Mouse (Mus musculus): ENCODE measurements around the gene Tab3. TPM values are rescaled to one million over a fixed set of nuclear protein-coding genes. Genes with fewer than 3 reads are reported as not detected.

Gene Tab3
- total RNA-seq (2022), result 1 to 10 TPM; 5.5 to 7.8 (median 6.2) TPM

GRCm38 (mm10) chrX:85573532-85574181, at the start of gene Tab3:
Gene Tab3 (plus strand): TSS chrX:85574022.
- DNase-seq (ENCODE audit: low spot score in 2 of 2), result peak; percentile 94 to 95

- no peak for DNase-seq (ENCODE audit: low spot score in 2 of 2)
Observed at GRCm38 (mm10) chrX:85525545-85525944, 48.3 kb upstream of the Tab3 start.

- DNase-seq (ENCODE audit: low spot score in 2 of 2), result no peak
Observed at GRCm38 (mm10) chrX:85526263-85527019, 47.4 kb upstream of the Tab3 start.

- DNase-seq (ENCODE audit: low spot score in 2 of 2), result no peak
Observed at GRCm38 (mm10) chrX:85558931-85559330, 14.9 kb upstream of the Tab3 start.

- DNase-seq (ENCODE audit: low spot score in 2 of 2), result no peak
Observed at GRCm38 (mm10) chrX:85566256-85566655, 7.6 kb upstream of the Tab3 start.

GRCm38 (mm10) chrX:85574182-85574541, 340 bp downstream of the Tab3 start:
- no peak for DNase-seq (ENCODE audit: low spot score in 2 of 2)

GRCm38 (mm10) chrX:85576310-85576709, 2.5 kb downstream of the Tab3 start:
- no peak for DNase-seq (ENCODE audit: low spot score in 2 of 2)

- DNase-seq (ENCODE audit: low spot score in 2 of 2), result no peak
Observed at GRCm38 (mm10) chrX:85580768-85581167, 6.9 kb downstream of the Tab3 start.

GRCm38 (mm10) chrX:85582517-85582916, 8.7 kb downstream of the Tab3 start:
- no peak for DNase-seq (ENCODE audit: low spot score in 2 of 2)

GRCm38 (mm10) chrX:85585575-85585974, 11.8 kb downstream of the Tab3 start:
- no peak for DNase-seq (ENCODE audit: low spot score in 2 of 2)

GRCm38 (mm10) chrX:85614701-85615100, 40.9 kb downstream of the Tab3 start:
- no peak for DNase-seq (ENCODE audit: low spot score in 2 of 2)

GRCm38 (mm10) chrX:85646204-85646777, 72.5 kb downstream of the Tab3 start:
- no peak for DNase-seq (ENCODE audit: low spot score in 2 of 2)

- no peak for DNase-seq (ENCODE audit: low spot score in 2 of 2)
Observed at GRCm38 (mm10) chrX:85676808-85677207, 103.0 kb downstream of the Tab3 start.

- no peak for DNase-seq (ENCODE audit: low spot score in 2 of 2)
Observed at GRCm38 (mm10) chrX:85682125-85682524, 108.3 kb downstream of the Tab3 start.

GRCm38 (mm10) chrX:85683723-85684122, 109.9 kb downstream of the Tab3 start:
- no peak for DNase-seq (ENCODE audit: low spot score in 2 of 2)

Small RNAs within 50 kb of the gene (microRNA-seq; reads per million reads assigned to microRNA genes)
- not detected for gene Gm44378

Other genes starting within 250 kb of the Tab3 start
- 1 to 10 TPM in 3 of 4 experiments, under 1 TPM in 1; 0.89 to 2.2 (median 1.2) TPM for gene Gk, start 202.8 kb downstream of the Tab3 start, total RNA-seq (2022)

Measured in gastrocnemius, adult 8-10 months (tissue).